Mouse (Mus musculus) small intestine, adult 2 months (tissue): ENCODE data around the gene Gnao1. TPM values are rescaled to one million over a fixed set of nuclear protein-coding genes. Genes with fewer than 3 reads are reported as not detected.

Experiments used
- H3K27ac ChIP-seq: fragments of 200-500 bp; 2 replicates; pipeline ENCODE4 v1.5.1; 2012; ENCODE audit warnings: low read depth, low read length, control low read depth, inconsistent platforms; ENCODE audit not compliant: insufficient read depth
- H3K27me3 ChIP-seq: fragments of 200-500 bp; 2 replicates; pipeline ENCODE4 v1.6.1; 2012; ENCODE audit warnings: mild to moderate bottlenecking, moderate library complexity, low read length, inconsistent platforms; ENCODE audit not compliant: control insufficient read depth, insufficient read depth
- H3K36me3 ChIP-seq: fragments of 200-500 bp; 2 replicates; pipeline ENCODE4 v1.6.1; 2012; ENCODE audit warnings: mild to moderate bottlenecking, low read length, control low read depth, inconsistent platforms; ENCODE audit not compliant: control insufficient read depth, insufficient read depth
- H3K4me1 ChIP-seq: fragments of 200-500 bp; 2 replicates; pipeline ENCODE4 v1.6.1; 2012; ENCODE audit warnings: low read length, inconsistent platforms, mixed read lengths; ENCODE audit not compliant: control insufficient read depth, insufficient read depth, insufficient read length
- H3K4me3 ChIP-seq: fragments of 200-500 bp; 2 replicates; pipeline ENCODE4 v1.5.1; 2012; ENCODE audit warnings: low read depth, mild to moderate bottlenecking, control low read depth, inconsistent platforms, low read length, moderate library complexity
- CTCF ChIP-seq: fragments of 200-500 bp; IDR thresholded peaks from 2 replicates; pipeline ENCODE4 v1.5.1; 2012; ENCODE audit warnings: low read depth, mild to moderate bottlenecking, control low read depth, inconsistent platforms, low read length, moderate library complexity, mixed read lengths; ENCODE audit not compliant: insufficient replicate concordance, insufficient read length; ENCODE audit errors: extremely low read depth
- POLR2A ChIP-seq: fragments of 200-500 bp; IDR thresholded peaks from 2 replicates; pipeline ENCODE4 v1.6.1; 2012; ENCODE audit warnings: low read depth, mild to moderate bottlenecking, control low read depth, inconsistent platforms, low read length, moderate library complexity
- WGBS: fragments of 180-500 bp; shearing (Covaris S2); methylation state at CpG from one replicate; pipeline ENCODE4 v1.1.7; 2018; 5-methylcytosine and 5-hydroxymethylcytosine counted together
- polyA plus RNA-seq: library from polyadenylated mRNA; depleted of rRNA; stranded (reverse); fragments of >200 nt; gene quantifications from 2 replicates; pipeline ENCODE4 v1.2.3, GENCODE M21; 2012

The Gnao1 gene
- polyA plus RNA-seq, 1 experiment, result 13.6 TPM

- H3K4me1 ChIP-seq, result peaks cover 3% of the 10 kb centered on the region; the same call in 1 of the 2 replicates
- 92% methylated on average over 4 of the region's 4 CpGs for WGBS
- no peak overlapping the region for H3K27ac ChIP-seq
- H3K36me3 ChIP-seq, result no peaks in the 10 kb centered on the region
- H3K27me3 ChIP-seq, result no peaks in the 10 kb centered on the region
- no peak overlapping the region for H3K4me3 ChIP-seq
- TF ChIP-seq CTCF (no peak), POLR2A (no peak)
These were observed 136.0 kb downstream of the Gnao1 start for GRCm38 (mm10) chr8:93945781-93946180.

GRCm38 (mm10) chr8:93946397-93946796, 136.6 kb downstream of the Gnao1 start:
- no peaks in the 10 kb centered on the region for H3K36me3 ChIP-seq
- no peak overlapping the region for H3K4me3 ChIP-seq
- no peaks in the 10 kb centered on the region for H3K27me3 ChIP-seq
- H3K4me1 ChIP-seq, result peaks cover 3% of the 10 kb centered on the region; the same call in 1 of the 2 replicates
- no peak for TF ChIP-seq CTCF
- no peak for TF ChIP-seq POLR2A
- H3K27ac ChIP-seq, result no peak overlapping the region
- 100% methylated on average over 1 of the region's 1 CpGs for WGBS

GRCm38 (mm10) chr8:93950133-93950532, 140.4 kb downstream of the Gnao1 start:
- TF ChIP-seq CTCF (no peak), POLR2A (no peak)
- no peaks in the 10 kb centered on the region for H3K36me3 ChIP-seq
- no peak overlapping the region for H3K4me3 ChIP-seq
- H3K4me1 ChIP-seq, result peaks cover 3% of the 10 kb centered on the region; the same call in 1 of the 2 replicates
- no peaks in the 10 kb centered on the region for H3K27me3 ChIP-seq
- 75% methylated on average over 14 of the region's 14 CpGs for WGBS
- no peak overlapping the region for H3K27ac ChIP-seq

DNA sequence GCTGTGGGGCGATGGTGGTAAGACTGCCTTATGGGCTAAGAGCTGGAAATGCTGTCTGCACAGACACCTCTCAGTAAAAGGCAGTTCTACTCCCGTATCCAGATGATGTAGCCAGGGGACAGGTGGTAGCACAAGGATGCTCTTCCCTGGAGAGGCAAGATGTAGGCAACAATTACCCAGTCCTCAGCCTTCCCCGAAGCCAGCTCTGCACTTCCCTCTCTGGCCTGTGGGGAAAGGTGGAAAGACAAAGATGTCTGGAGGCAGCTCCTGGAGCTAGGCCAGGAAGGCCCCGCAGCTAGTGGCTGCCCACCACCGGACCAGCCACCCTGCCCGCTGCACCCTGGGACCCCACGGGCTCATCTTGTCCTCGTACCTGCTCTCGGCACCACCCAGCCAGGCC, 142.7 kb downstream of the Gnao1 start:
- no peaks in the 10 kb centered on the region for H3K27me3 ChIP-seq
- H3K27ac ChIP-seq, result no peak overlapping the region
- H3K4me1 ChIP-seq, result no peaks in the 10 kb centered on the region
- WGBS, result 85% methylated on average over 9 of the region's 9 CpGs
- no peak overlapping the region for H3K4me3 ChIP-seq
- TF ChIP-seq POLR2A (no peak), CTCF (no peak)
- no peaks in the 10 kb centered on the region for H3K36me3 ChIP-seq

GRCm38 (mm10) chr8:93958402-93958801, 148.6 kb downstream of the Gnao1 start:
- no peak overlapping the region for H3K4me3 ChIP-seq
- H3K27ac ChIP-seq, result no peak overlapping the region
- TF ChIP-seq POLR2A (no peak), CTCF (no peak)
- 79% methylated on average over 9 of the region's 9 CpGs for WGBS
- no peaks in the 10 kb centered on the region for H3K36me3 ChIP-seq
- no peaks in the 10 kb centered on the region for H3K27me3 ChIP-seq
- no peaks in the 10 kb centered on the region for H3K4me1 ChIP-seq

GRCm38 (mm10) chr8:93960909-93961308, 151.1 kb downstream of the Gnao1 start:
- H3K27ac ChIP-seq, result no peak overlapping the region
- H3K4me1 ChIP-seq, result no peaks in the 10 kb centered on the region
- no peak for TF ChIP-seq CTCF
- TF ChIP-seq POLR2A, result no peak
- H3K27me3 ChIP-seq, result no peaks in the 10 kb centered on the region
- 77% methylated on average over 6 of the region's 6 CpGs for WGBS
- H3K4me3 ChIP-seq, result no peak overlapping the region
- H3K36me3 ChIP-seq, result no peaks in the 10 kb centered on the region

DNA sequence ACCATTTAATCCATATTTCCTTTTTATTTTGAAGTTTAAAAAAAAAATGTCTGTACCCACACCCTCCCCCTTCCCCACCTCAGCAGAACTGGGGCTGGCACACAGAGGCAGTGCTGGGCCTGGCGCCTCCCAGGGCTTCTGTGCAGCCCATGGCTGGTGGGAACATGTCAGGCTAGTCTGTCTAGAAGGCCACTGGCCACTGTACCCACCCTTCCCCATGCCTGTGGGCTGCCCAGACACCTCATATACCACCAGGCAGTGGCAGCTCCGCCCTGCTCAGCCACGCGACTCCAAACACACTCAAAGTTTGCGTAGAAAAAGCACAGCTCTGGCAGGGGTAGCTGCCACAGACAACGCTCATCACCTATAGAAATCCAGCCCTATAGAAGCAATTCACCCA, 158.5 kb downstream of the Gnao1 start:
- no peaks in the 10 kb centered on the region for H3K27me3 ChIP-seq
- H3K27ac ChIP-seq, result no peak overlapping the region
- WGBS, result 87% methylated on average over 6 of the region's 6 CpGs
- TF ChIP-seq POLR2A (no peak), CTCF (no peak)
- H3K4me3 ChIP-seq, result no peak overlapping the region
- H3K36me3 ChIP-seq, result peaks cover 13% of the 10 kb centered on the region
- peaks cover 2% of the 10 kb centered on the region; the same call in 1 of the 2 replicates for H3K4me1 ChIP-seq
